Mouse (Mus musculus) fibroblast of lung, adult 2 months (primary cell): ENCODE measurements around the gene Calhm6.

Experiments used
- DNase-seq: peaks from one replicate; pipeline ENCODE4 v3.0.0-alpha.2; 2011; ENCODE audit warnings: low read depth

Gene Calhm6

GRCm38 (mm10) chr10:34127392-34128378, at the start of gene Calhm6:
Calhm6 (minus strand) TSS chr10:34127984.
- DNase-seq = no peak

GRCm38 (mm10) chr10:34175870-34176606, 48.3 kb upstream of the Calhm6 start:
- no peak for DNase-seq

GRCm38 (mm10) chr10:34172663-34173282, 45.0 kb upstream of the Calhm6 start:
- no peak for DNase-seq

GRCm38 (mm10) chr10:34171660-34172059, 43.9 kb upstream of the Calhm6 start:
- DNase-seq = no peak

GRCm38 (mm10) chr10:34171191-34171590, 43.4 kb upstream of the Calhm6 start:
- no peak for DNase-seq

GRCm38 (mm10) chr10:34166971-34167370, 39.2 kb upstream of the Calhm6 start:
- DNase-seq = no peak

- DNase-seq = no peak
Measured at GRCm38 (mm10) chr10:34155796-34156554, 28.2 kb upstream of the Calhm6 start.

- DNase-seq = no peak
Measured at GRCm38 (mm10) chr10:34151827-34152226, 24.0 kb upstream of the Calhm6 start.

GRCm38 (mm10) chr10:34150454-34150853, 22.7 kb upstream of the Calhm6 start:
- no peak for DNase-seq

GRCm38 (mm10) chr10:34149772-34150171, 22.0 kb upstream of the Calhm6 start:
- DNase-seq = no peak

GRCm38 (mm10) chr10:34141693-34142092, 13.9 kb upstream of the Calhm6 start:
- no peak for DNase-seq

GRCm38 (mm10) chr10:34139768-34140167, 12.0 kb upstream of the Calhm6 start:
- DNase-seq = peak; percentile 24

GRCm38 (mm10) chr10:34138027-34138426, 10.2 kb upstream of the Calhm6 start:
- DNase-seq = no peak

- DNase-seq = no peak
Measured at GRCm38 (mm10) chr10:34136432-34136831, 8.6 kb upstream of the Calhm6 start.

- DNase-seq = peak; percentile 81
Measured at GRCm38 (mm10) chr10:34131356-34131755, 3.6 kb upstream of the Calhm6 start.

GRCm38 (mm10) chr10:34128391-34128790, 607 bp upstream of the Calhm6 start:
- peak; percentile 87 for DNase-seq

GRCm38 (mm10) chr10:34118421-34118820, 9.4 kb downstream of the Calhm6 start:
- no peak for DNase-seq

GRCm38 (mm10) chr10:34117770-34118169, 10.0 kb downstream of the Calhm6 start:
- DNase-seq = no peak

GRCm38 (mm10) chr10:34117131-34117530, 10.7 kb downstream of the Calhm6 start:
- no peak for DNase-seq

- DNase-seq = no peak
Measured at GRCm38 (mm10) chr10:34111964-34112738, 15.6 kb downstream of the Calhm6 start.
